Mouse (Mus musculus) neural tube, embryonic 11.5 days (tissue): ENCODE data around the gene Olfr270. TPM values are rescaled to one million over a fixed set of nuclear protein-coding genes. Genes with fewer than 3 reads are reported as not detected.

Experiments used
- ATAC-seq: fragments of 200-750 bp; cut with Nextera tagmentation; 2 replicates; pipeline ENCODE4 v1.8.0; 2017; ENCODE audit warnings: moderate number of reproducible peaks, mild to moderate bottlenecking, moderate TSS enrichment, moderate library complexity; ENCODE audit not compliant: insufficient read depth, low FRiP score, low TSS enrichment
- DNase-seq: peaks from one replicate; pipeline ENCODE4 v3.0.0-alpha.2; 2015; ENCODE audit warnings: low spot score
- H3K27ac ChIP-seq: fragments of 300-500 bp; sonication (generic); 2 replicates; pipeline ENCODE4 v1.5.1; 2014; ENCODE audit warnings: low read depth, mild to moderate bottlenecking, low read length
- H3K27me3 ChIP-seq: fragments of 300-500 bp; sonication (generic); 2 replicates; pipeline ENCODE4 v1.6.1; 2014; ENCODE audit warnings: mild to moderate bottlenecking, low read length, mixed read lengths; ENCODE audit not compliant: control insufficient read depth, insufficient read depth
- H3K36me3 ChIP-seq: fragments of 300-500 bp; sonication (generic); 2 replicates; pipeline ENCODE4 v1.6.1; 2014; ENCODE audit warnings: mild to moderate bottlenecking, low read length, moderate library complexity, mixed read lengths; ENCODE audit not compliant: control insufficient read depth, insufficient read depth
- H3K4me1 ChIP-seq: fragments of 300-500 bp; sonication (generic); 2 replicates; pipeline ENCODE4 v1.6.1; 2014; ENCODE audit warnings: low read length, mixed read lengths; ENCODE audit not compliant: control insufficient read depth, insufficient read depth
- H3K4me2 ChIP-seq: fragments of 300-500 bp; sonication (generic); 2 replicates; pipeline ENCODE4 v1.6.1; 2014; ENCODE audit warnings: low read depth, mild to moderate bottlenecking, moderate library complexity
- H3K4me3 ChIP-seq: fragments of 300-500 bp; sonication (generic); 2 replicates; pipeline ENCODE4 v1.5.1; 2014; ENCODE audit warnings: low read depth, low read length
- H3K9ac ChIP-seq: fragments of 300-500 bp; sonication (generic); 2 replicates; pipeline ENCODE4 v1.6.1; 2014; ENCODE audit warnings: mild to moderate bottlenecking, low read length
- H3K9me3 ChIP-seq: fragments of 300-500 bp; sonication (generic); 2 replicates; pipeline ENCODE4 v1.6.1; 2016; ENCODE audit warnings: low read length; ENCODE audit not compliant: control insufficient read depth
- WGBS: fragments of 180-500 bp; shearing (Covaris S2); extraction: QIAGEN DNeasy Blood & Tissue Kit; methylation state at CpG from one replicate; pipeline ENCODE4 v1.1.7; 2014; 5-methylcytosine and 5-hydroxymethylcytosine counted together
- polyA plus RNA-seq: library from polyadenylated mRNA; unstranded; fragments of >200 nt; fragmentation: Nextera tagmentation; extraction: Ambion mirVana; gene quantifications from 2 replicates; pipeline ENCODE4 v1.2.1, GENCODE M21; 2014

Gene Olfr270
- polyA plus RNA-seq, 1 experiment from 2014 or later = not detected

GRCm38 (mm10) chr4:52986266-52986665 lies 21.9 kb downstream of the Olfr270 start:
- no peaks in the 10 kb centered on the region for H3K9me3 ChIP-seq
- H3K4me3 ChIP-seq = no peak overlapping the region
- no peak overlapping the region for H3K9ac ChIP-seq
- H3K27me3 ChIP-seq = no peaks in the 10 kb centered on the region
- DNase-seq (no peak), ATAC-seq (no peak)
- H3K27ac ChIP-seq = no peak overlapping the region
- no peaks in the 10 kb centered on the region for H3K36me3 ChIP-seq
- H3K4me1 ChIP-seq = no peaks in the 10 kb centered on the region
- no peak overlapping the region for H3K4me2 ChIP-seq
- 89% methylated on average over 2 of the region's 2 CpGs for WGBS

GRCm38 (mm10) chr4:52989248-52989647 lies 24.9 kb downstream of the Olfr270 start, which contains the start of gene Nipsnap3a:
Gene Nipsnap3a (plus strand): TSS chr4:52989272.
- H3K9ac ChIP-seq = peak within 1 kb of the TSS; percentile 52
- no peaks in the 10 kb centered on the region for H3K9me3 ChIP-seq
- H3K27ac ChIP-seq = no peak within 1 kb of the TSS
- no peaks in the 10 kb centered on the region for H3K36me3 ChIP-seq
- peak within 1 kb of the TSS; percentile 41 for H3K4me2 ChIP-seq
- H3K27me3 ChIP-seq = no peaks in the 10 kb centered on the region
- peak within 1 kb of the TSS; percentile 12; the same call in 1 of the 2 replicates for H3K4me3 ChIP-seq
- DNase-seq = peak; percentile 11
- H3K4me1 ChIP-seq = no peaks in the 10 kb centered on the region
- ATAC-seq = 0 out of 2 replicates have a peak, but pooled peaks have one; percentile 23
- WGBS = 26% methylated on average over 12 of the region's 12 CpGs

- ATAC-seq (no peak), DNase-seq (no peak)
- H3K4me1 ChIP-seq = no peaks in the 10 kb centered on the region
- no peak overlapping the region for H3K27ac ChIP-seq
- WGBS = 93% methylated on average over 6 of the region's 6 CpGs
- no peak overlapping the region for H3K4me2 ChIP-seq
- no peaks in the 10 kb centered on the region for H3K27me3 ChIP-seq
- H3K4me3 ChIP-seq = no peak overlapping the region
- no peaks in the 10 kb centered on the region for H3K9me3 ChIP-seq
- H3K9ac ChIP-seq = no peak overlapping the region
- no peaks in the 10 kb centered on the region for H3K36me3 ChIP-seq
Observed at GRCm38 (mm10) chr4:52999449-52999848, 35.1 kb downstream of the Olfr270 start.

GRCm38 (mm10) chr4:53000154-53000553 lies 35.8 kb downstream of the Olfr270 start:
- Histone ChIP-seq H3K4me2 (no peak overlapping the region), H3K4me1 (no peaks in the 10 kb centered on the region), H3K9me3 (no peaks in the 10 kb centered on the region), H3K36me3 (no peaks in the 10 kb centered on the region), H3K27ac (no peak overlapping the region), H3K9ac (no peak overlapping the region), H3K4me3 (no peak overlapping the region), H3K27me3 (no peaks in the 10 kb centered on the region)
- 86% methylated on average over 8 of the region's 8 CpGs for WGBS
- ATAC-seq (no peak), DNase-seq (no peak)

- WGBS = 81% methylated on average over 4 of the region's 4 CpGs
- Histone ChIP-seq H3K4me2 (no peak overlapping the region), H3K27me3 (no peaks in the 10 kb centered on the region), H3K9me3 (no peaks in the 10 kb centered on the region), H3K36me3 (no peaks in the 10 kb centered on the region), H3K27ac (no peak overlapping the region), H3K9ac (no peak overlapping the region), H3K4me3 (no peak overlapping the region), H3K4me1 (no peaks in the 10 kb centered on the region)
- DNase-seq = no peak
- ATAC-seq = no peak
Observed at GRCm38 (mm10) chr4:53009183-53009582, 44.8 kb downstream of the Olfr270 start.

- no peak for ATAC-seq
- no peak for DNase-seq
- H3K9me3 ChIP-seq = no peaks in the 10 kb centered on the region
- no peaks in the 10 kb centered on the region for H3K27me3 ChIP-seq
- 0 out of 2 replicates have a peak, but pooled peaks cover 3% of the 10 kb centered on the region for H3K36me3 ChIP-seq
- no peak overlapping the region for H3K4me3 ChIP-seq
- H3K4me2 ChIP-seq = no peak overlapping the region
- H3K27ac ChIP-seq = no peak overlapping the region
- 95% methylated on average over 4 of the region's 4 CpGs for WGBS
- H3K4me1 ChIP-seq = no peaks in the 10 kb centered on the region
- no peak overlapping the region for H3K9ac ChIP-seq
Observed at GRCm38 (mm10) chr4:53009871-53010270, 45.5 kb downstream of the Olfr270 start.

GRCm38 (mm10) chr4:53011732-53012361 lies 47.5 kb downstream of the Olfr270 start, which contains the start of gene Nipsnap3b:
Gene Nipsnap3b (plus strand): TSS chr4:53011880.
- Histone ChIP-seq H3K9ac (peak within 1 kb of the TSS; percentile 75), H3K4me1 (no peaks in the 10 kb centered on the region), H3K27me3 (no peaks in the 10 kb centered on the region), H3K9me3 (no peaks in the 10 kb centered on the region), H3K4me3 (peak within 1 kb of the TSS; percentile 67), H3K36me3 (peaks cover 3% of the 10 kb centered on the region; the same call in 1 of the 2 replicates), H3K4me2 (peak within 1 kb of the TSS; percentile 54), H3K27ac (peak within 1 kb of the TSS; percentile 64; the same call in 1 of the 2 replicates)
- WGBS = under 1% methylated on average over 63 of the region's 63 CpGs
- peak; percentile 94 for ATAC-seq
- DNase-seq = peak; percentile 98

GRCm38 (mm10) chr4:53014421-53014820 lies 50.1 kb downstream of the Olfr270 start:
- H3K27ac ChIP-seq = no peak overlapping the region
- no peaks in the 10 kb centered on the region for H3K4me1 ChIP-seq
- no peaks in the 10 kb centered on the region for H3K9me3 ChIP-seq
- no peak overlapping the region for H3K4me3 ChIP-seq
- H3K27me3 ChIP-seq = no peaks in the 10 kb centered on the region
- H3K36me3 ChIP-seq = peaks cover 9% of the 10 kb centered on the region
- H3K9ac ChIP-seq = no peak overlapping the region
- 94% methylated on average over 7 of the region's 7 CpGs for WGBS
- no peak overlapping the region for H3K4me2 ChIP-seq
- ATAC-seq (no peak), DNase-seq (no peak)

- Histone ChIP-seq H3K4me2 (no peak overlapping the region), H3K36me3 (peaks cover 9% of the 10 kb centered on the region), H3K4me3 (no peak overlapping the region), H3K9me3 (no peaks in the 10 kb centered on the region), H3K27ac (no peak overlapping the region), H3K27me3 (no peaks in the 10 kb centered on the region), H3K9ac (no peak overlapping the region), H3K4me1 (no peaks in the 10 kb centered on the region)
- no peak for DNase-seq
- 97% methylated on average over 3 of the region's 3 CpGs for WGBS
- no peak for ATAC-seq
Observed at GRCm38 (mm10) chr4:53015024-53015423, 50.7 kb downstream of the Olfr270 start.
